Mouse (Mus musculus) kidney, postnatal 36 days (tissue): ENCODE results near the gene Tmub2.

Experiments used
- DNase-seq, 2 experiments: peaks; one replicate each; pipeline ENCODE4 v3.0.0; 2021 to 2022; ENCODE audit warnings: mixed read lengths in 2 of 2

Gene Tmub2

GRCm38 (mm10) chr11:102284501-102285094, at the start of gene Tmub2:
Gene Tmub2, plus strand, starts transcription at chr11:102284931.
- DNase-seq: peak; percentile 98 to 99

- DNase-seq: no peak
These were observed 48.7 kb upstream of the Tmub2 start for GRCm38 (mm10) chr11:102236022-102236421.

- no peak for DNase-seq
These were observed 44.1 kb upstream of the Tmub2 start for GRCm38 (mm10) chr11:102240636-102241035.

- peak; percentile 39 to 60 for DNase-seq
These were observed 43.5 kb upstream of the Tmub2 start for GRCm38 (mm10) chr11:102241246-102241645.

GRCm38 (mm10) chr11:102241874-102242273, 42.9 kb upstream of the Tmub2 start:
- DNase-seq: no peak

GRCm38 (mm10) chr11:102244926-102245449, 39.7 kb upstream of the Tmub2 start:
- peak; percentile 32 to 43 for DNase-seq

- no peak for DNase-seq
These were observed 39.0 kb upstream of the Tmub2 start for GRCm38 (mm10) chr11:102245581-102246272.

GRCm38 (mm10) chr11:102246273-102246635, 38.5 kb upstream of the Tmub2 start:
- no peak for DNase-seq

GRCm38 (mm10) chr11:102246871-102247270, 37.9 kb upstream of the Tmub2 start:
- no peak for DNase-seq

- DNase-seq: peak; percentile 94 to 97
These were observed 36.0 kb upstream of the Tmub2 start, which contains the start of gene BC030867 for GRCm38 (mm10) chr11:102248630-102249230. Gene BC030867, plus strand, starts transcription at chr11:102248882.

- DNase-seq: no peak
These were observed 35.2 kb upstream of the Tmub2 start for GRCm38 (mm10) chr11:102249351-102250090.

GRCm38 (mm10) chr11:102257514-102257913, 27.2 kb upstream of the Tmub2 start:
- DNase-seq: peak in 1 of 2 experiments; percentile 47

GRCm38 (mm10) chr11:102258095-102258494, 26.6 kb upstream of the Tmub2 start:
- DNase-seq: no peak

GRCm38 (mm10) chr11:102258521-102258920, 26.2 kb upstream of the Tmub2 start:
- DNase-seq: no peak

GRCm38 (mm10) chr11:102263211-102263610, 21.5 kb upstream of the Tmub2 start:
- no peak for DNase-seq

- no peak for DNase-seq
These were observed 18.9 kb upstream of the Tmub2 start for GRCm38 (mm10) chr11:102265816-102266215.

- no peak for DNase-seq
These were observed 17.9 kb upstream of the Tmub2 start for GRCm38 (mm10) chr11:102266631-102267355.

GRCm38 (mm10) chr11:102267480-102267879, 17.3 kb upstream of the Tmub2 start:
- DNase-seq: peak; percentile 78 to 85

- DNase-seq: no peak
These were observed 16.0 kb upstream of the Tmub2 start, which contains the start of gene Asb16 for GRCm38 (mm10) chr11:102268520-102269244. Gene Asb16, plus strand, starts transcription at chr11:102268743.

GRCm38 (mm10) chr11:102276411-102276915, 8.3 kb upstream of the Tmub2 start:
- peak; percentile 55 to 75 for DNase-seq

- DNase-seq: no peak
These were observed 7.0 kb upstream of the Tmub2 start for GRCm38 (mm10) chr11:102277754-102278153.
